Mouse (Mus musculus) erythroblast, embryonic 14.5 days (primary cell): ENCODE measurements around the gene Fundc1.

ENCODE experiments used
- GATA1 ChIP-seq: IDR thresholded peaks from 2 replicates; pipeline ENCODE4 v1.6.1; 2012; ENCODE audit warnings: low read length, inconsistent platforms, mixed read lengths
- TAL1 ChIP-seq: IDR thresholded peaks from 3 replicates; pipeline ENCODE4 v1.6.1; 2012; ENCODE audit warnings: low read length, inconsistent platforms, mixed read lengths

DNA sequence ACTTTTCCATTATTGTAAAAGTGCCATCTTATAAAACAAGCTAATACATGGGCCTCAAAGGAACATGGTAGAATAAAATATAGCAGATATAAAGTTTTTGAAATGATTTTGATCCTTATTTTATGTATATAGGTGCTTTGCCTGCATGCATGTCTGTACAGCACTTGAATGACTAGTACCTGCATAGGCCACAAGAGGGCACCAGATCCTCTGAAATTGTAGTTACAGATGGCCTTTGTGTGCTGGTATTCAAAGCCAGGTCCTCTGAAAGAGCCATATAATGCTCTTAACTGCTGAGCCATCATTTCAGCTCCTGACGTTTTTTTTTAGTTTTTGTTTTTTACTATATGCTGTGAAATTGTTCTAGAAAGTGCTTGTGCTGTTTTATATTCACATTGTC lies 39.1 kb upstream of the Fundc1 start:
- TF ChIP-seq GATA1 (no peak), TAL1 (no peak)
